Mouse (Mus musculus): ENCODE data around the gene Hist1h2bj. TPM values are rescaled to one million over a fixed set of nuclear protein-coding genes. Genes with fewer than 3 reads are reported as not detected.

Gene Hist1h2bj
- polyA plus RNA-seq, 1 experiment from 2014 or later = 89.3 TPM

Small RNAs within 50 kb of the gene (microRNA-seq; reads per million reads assigned to microRNA genes)
- not detected for gene Gm26300 (ENCODE audit: borderline number of aligned reads)
- not detected for gene Gm44390 (ENCODE audit: borderline number of aligned reads)
- not detected for gene Gm44486 (ENCODE audit: borderline number of aligned reads)

Other genes starting within 250 kb of the Hist1h2bj start
- gene Hist1h2bq, start 233.0 kb upstream of the Hist1h2bj start, polyA plus RNA-seq (2015; fragmentation: Nextera tagmentation; extraction: Ambion mirVana) = 63.1 and 89.0 TPM in 2 replicates
- gene Hist1h2ao, start 232.7 kb upstream of the Hist1h2bj start, polyA plus RNA-seq (2015; fragmentation: Nextera tagmentation; extraction: Ambion mirVana) = 2.0 TPM in 1 of 2 replicates, not detected in the other
- gene Hist1h4m, start 231.5 kb upstream of the Hist1h2bj start, polyA plus RNA-seq (2015; fragmentation: Nextera tagmentation; extraction: Ambion mirVana) = 1.0 TPM in 1 of 2 replicates, not detected in the other
- 35.0 and 40.5 TPM in 2 replicates for gene Hist1h4n, start 211.0 kb upstream of the Hist1h2bj start, polyA plus RNA-seq (2015; fragmentation: Nextera tagmentation; extraction: Ambion mirVana)
- 10,793 and 11,737 TPM in 2 replicates for gene Hist1h2ap, start 209.7 kb upstream of the Hist1h2bj start, polyA plus RNA-seq (2015; fragmentation: Nextera tagmentation; extraction: Ambion mirVana)
- gene Hist1h2br, start 209.5 kb upstream of the Hist1h2bj start, polyA plus RNA-seq (2015; fragmentation: Nextera tagmentation; extraction: Ambion mirVana) = 64.8 and 86.2 TPM in 2 replicates
- gene Zfp184, start 98.1 kb upstream of the Hist1h2bj start, polyA plus RNA-seq (2015; fragmentation: Nextera tagmentation; extraction: Ambion mirVana) = 3.7 and 4.4 TPM in 2 replicates
- 0.14 and 0.18 TPM in 2 replicates for gene Pom121l2, start 62.0 kb upstream of the Hist1h2bj start, polyA plus RNA-seq (2015; fragmentation: Nextera tagmentation; extraction: Ambion mirVana)
- gene Prss16, start 33.5 kb upstream of the Hist1h2bj start, polyA plus RNA-seq (2015; fragmentation: Nextera tagmentation; extraction: Ambion mirVana) = 645 and 679 TPM in 2 replicates
- 49.6 and 71.7 TPM in 2 replicates for gene Hist1h2ah, start 7.6 kb upstream of the Hist1h2bj start, polyA plus RNA-seq (2015; fragmentation: Nextera tagmentation; extraction: Ambion mirVana)
- gene Hist1h2bk, start 7.3 kb upstream of the Hist1h2bj start, polyA plus RNA-seq (2015; fragmentation: Nextera tagmentation; extraction: Ambion mirVana) = 25.8 and 33.9 TPM in 2 replicates
- gene Hist1h4i, start 1.9 kb upstream of the Hist1h2bj start, polyA plus RNA-seq (2015; fragmentation: Nextera tagmentation; extraction: Ambion mirVana) = 37.1 and 39.2 TPM in 2 replicates
- 178 and 206 TPM in 2 replicates for gene Hist1h2ag, start 270 bp upstream of the Hist1h2bj start, polyA plus RNA-seq (2015; fragmentation: Nextera tagmentation; extraction: Ambion mirVana)
- not detected in 2 replicates for gene Vmn1r188, start 41.2 kb downstream of the Hist1h2bj start, polyA plus RNA-seq (2015; fragmentation: Nextera tagmentation; extraction: Ambion mirVana)
- not detected in 2 replicates for gene Vmn1r189, start 62.6 kb downstream of the Hist1h2bj start, polyA plus RNA-seq (2015; fragmentation: Nextera tagmentation; extraction: Ambion mirVana)
- not detected in 2 replicates for gene Vmn1r191, start 140.8 kb downstream of the Hist1h2bj start, polyA plus RNA-seq (2015; fragmentation: Nextera tagmentation; extraction: Ambion mirVana)
- gene Vmn1r192, start 147.9 kb downstream of the Hist1h2bj start, polyA plus RNA-seq (2015; fragmentation: Nextera tagmentation; extraction: Ambion mirVana) = not detected in 2 replicates
- not detected in 2 replicates for gene Vmn1r193, start 179.9 kb downstream of the Hist1h2bj start, polyA plus RNA-seq (2015; fragmentation: Nextera tagmentation; extraction: Ambion mirVana)
- not detected in 2 replicates for gene Vmn1r194, start 201.0 kb downstream of the Hist1h2bj start, polyA plus RNA-seq (2015; fragmentation: Nextera tagmentation; extraction: Ambion mirVana)
- gene Vmn1r195, start 227.3 kb downstream of the Hist1h2bj start, polyA plus RNA-seq (2015; fragmentation: Nextera tagmentation; extraction: Ambion mirVana) = not detected in 2 replicates
- not detected in 2 replicates for gene Vmn1r196, start 246.7 kb downstream of the Hist1h2bj start, polyA plus RNA-seq (2015; fragmentation: Nextera tagmentation; extraction: Ambion mirVana)